Mouse (Mus musculus): ENCODE measurements around the gene Nr0b2. TPM values are rescaled to one million over a fixed set of nuclear protein-coding genes. Genes with fewer than 3 reads are reported as not detected.
"Not testable (repeated sequence)": the region's sequence is repeated elsewhere in the genome, so short reads cannot be mapped to it uniquely, and the experiment has no call there.

Nr0b2 gene
- 0.15 TPM in 1 of 2 replicates, not detected in the other for polyA plus RNA-seq (2015; fragmentation: Nextera tagmentation; extraction: Ambion mirVana)

DNA sequence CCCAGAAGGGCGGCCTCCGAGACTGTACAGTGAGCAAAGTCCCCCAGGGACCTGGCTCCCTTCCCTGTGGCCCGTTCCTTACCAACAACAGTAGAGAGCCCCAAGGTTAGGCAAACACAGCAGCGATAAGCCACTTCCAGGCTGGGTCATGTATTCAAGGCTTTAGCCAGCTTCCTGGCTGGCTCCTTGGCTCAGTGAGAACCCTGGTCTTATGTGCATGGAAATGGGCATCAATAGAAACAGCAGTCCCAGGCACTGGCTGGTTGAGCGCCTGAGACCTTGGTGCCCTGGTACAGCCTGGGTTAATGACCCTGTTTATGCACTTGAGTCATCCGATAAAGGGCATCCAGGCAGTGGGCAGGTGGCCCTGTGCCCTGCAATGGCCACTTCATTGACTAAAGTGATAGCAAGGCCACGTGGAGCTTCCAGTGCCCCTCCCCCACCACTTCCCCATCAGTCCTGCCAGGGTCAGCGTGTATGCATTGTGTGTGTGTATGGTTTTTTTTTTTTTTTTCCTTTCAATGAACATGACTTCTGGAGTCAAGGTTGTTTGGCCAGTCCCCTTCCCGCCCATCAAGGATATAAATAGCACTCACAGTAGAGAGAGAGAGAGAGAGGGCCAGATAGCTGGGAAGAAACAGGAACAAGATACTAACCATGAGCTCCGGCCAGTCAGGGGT, at the start of gene Nr0b2:
Gene Nr0b2 (plus strand): TSS at position 609 of the 680 bp plus-strand sequence.
- no peak within 1 kb of the TSS for H3K4me2 ChIP-seq
- H3K9me3 ChIP-seq, result no peaks in the 10 kb centered on the region
- no peaks in the 10 kb centered on the region; the same call in 1 of the 2 replicates for H3K27me3 ChIP-seq (replicated peaks)
- H3K9ac ChIP-seq, result no peak within 1 kb of the TSS
- ATAC-seq (replicated peaks), result no peak
- no peak within 1 kb of the TSS for H3K27ac ChIP-seq
- no peaks in the 10 kb centered on the region for H3K4me1 ChIP-seq
- WGBS, result 78% methylated on average over 10 of the region's 10 CpGs
- no peaks in the 10 kb centered on the region for H3K36me3 ChIP-seq (replicated peaks)
- H3K4me3 ChIP-seq, result no peak within 1 kb of the TSS

GRCm38 (mm10) chr4:133504300-133504699, 48.9 kb upstream of the Nr0b2 start:
- WGBS, result 53% methylated on average over 5 of the region's 5 CpGs
- Histone ChIP-seq H3K27me3 (replicated peaks) (peaks cover 34% of the 10 kb centered on the region), H3K4me3 (no peak overlapping the region), H3K36me3 (replicated peaks) (no peaks in the 10 kb centered on the region), H3K27ac (no peak overlapping the region), H3K9me3 (no peaks in the 10 kb centered on the region), H3K9ac (no peak overlapping the region), H3K4me1 (no peaks in the 10 kb centered on the region), H3K4me2 (no peak overlapping the region)
- no peak for ATAC-seq (replicated peaks)

- peaks cover 27% of the 10 kb centered on the region for H3K27me3 ChIP-seq (replicated peaks)
- H3K4me1 ChIP-seq, result no peaks in the 10 kb centered on the region
- no peak overlapping the region for H3K9ac ChIP-seq
- no peaks in the 10 kb centered on the region for H3K36me3 ChIP-seq (replicated peaks)
- ATAC-seq (replicated peaks), result no peak
- no peak overlapping the region for H3K4me2 ChIP-seq
- no peak overlapping the region for H3K27ac ChIP-seq
- no peak overlapping the region for H3K4me3 ChIP-seq
- H3K9me3 ChIP-seq, result no peaks in the 10 kb centered on the region
- 65% methylated on average over 9 of the region's 9 CpGs for WGBS
These were observed 48.3 kb upstream of the Nr0b2 start for GRCm38 (mm10) chr4:133504755-133505485.

DNA sequence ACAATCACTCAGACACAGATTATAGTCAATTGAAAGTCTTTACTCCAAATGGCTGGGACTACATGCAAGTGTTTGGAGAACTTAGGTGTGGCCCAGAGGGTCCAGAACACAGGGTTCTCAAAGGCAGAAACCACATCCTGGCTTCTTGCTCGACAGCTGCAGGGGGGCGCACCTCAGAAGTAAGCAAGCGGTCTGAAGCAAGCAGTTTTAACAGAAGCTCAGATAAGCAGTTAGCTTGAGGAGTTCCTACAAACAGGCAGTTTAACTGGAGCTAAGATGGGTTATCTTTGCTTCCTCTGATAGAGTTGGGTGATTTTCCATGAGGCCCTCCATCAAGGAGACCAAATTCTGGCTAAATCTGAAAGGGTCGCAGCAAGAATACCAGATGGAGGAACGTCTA, 46.6 kb upstream of the Nr0b2 start:
- Histone ChIP-seq H3K4me3 (no peak overlapping the region), H3K4me1 (no peaks in the 10 kb centered on the region), H3K27me3 (replicated peaks) (peaks cover 11% of the 10 kb centered on the region; the same call in 1 of the 2 replicates), H3K27ac (no peak overlapping the region), H3K9ac (no peak overlapping the region), H3K36me3 (replicated peaks) (no peaks in the 10 kb centered on the region), H3K9me3 (no peaks in the 10 kb centered on the region), H3K4me2 (no peak overlapping the region)
- no peak for ATAC-seq (replicated peaks)
- WGBS, result 80% methylated on average over 5 of the region's 5 CpGs

GRCm38 (mm10) chr4:133508990-133509389, 44.2 kb upstream of the Nr0b2 start:
- H3K4me1 ChIP-seq, result no peaks in the 10 kb centered on the region
- H3K4me2 ChIP-seq, result no peak overlapping the region
- WGBS, result 84% methylated on average over 7 of the region's 7 CpGs
- no peaks in the 10 kb centered on the region for H3K9me3 ChIP-seq
- ATAC-seq (replicated peaks), result no peak
- no peak overlapping the region for H3K4me3 ChIP-seq
- H3K27ac ChIP-seq, result no peak overlapping the region
- H3K9ac ChIP-seq, result no peak overlapping the region
- H3K36me3 ChIP-seq (replicated peaks), result no peaks in the 10 kb centered on the region
- 0 out of 2 replicates have a peak, but pooled peaks cover 2% of the 10 kb centered on the region for H3K27me3 ChIP-seq (replicated peaks)

DNA sequence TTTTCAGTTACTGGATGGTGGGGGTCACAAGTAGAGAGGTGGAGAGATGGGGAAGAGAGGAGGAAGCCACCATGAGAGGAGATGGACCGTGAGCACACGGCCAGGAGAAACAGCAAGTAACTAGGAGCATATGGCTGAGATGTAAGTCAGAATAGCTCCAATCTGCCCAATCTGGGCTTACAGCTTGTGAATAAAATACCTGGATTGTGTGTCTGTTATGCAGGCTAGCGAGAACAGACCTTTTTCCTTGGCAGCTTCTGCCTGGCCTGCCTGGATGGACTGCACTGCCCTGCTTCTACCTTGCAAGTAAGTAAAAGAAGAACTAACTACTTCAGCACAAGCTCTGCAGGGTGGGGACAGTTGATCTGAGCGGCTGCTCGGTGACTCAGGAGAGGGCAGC, 42.1 kb upstream of the Nr0b2 start:
- no peak overlapping the region for H3K4me3 ChIP-seq
- no peaks in the 10 kb centered on the region for H3K9me3 ChIP-seq
- no peaks in the 10 kb centered on the region for H3K36me3 ChIP-seq (replicated peaks)
- no peak overlapping the region for H3K4me2 ChIP-seq
- no peaks in the 10 kb centered on the region for H3K4me1 ChIP-seq
- ATAC-seq (replicated peaks), result no peak
- 80% methylated on average over 5 of the region's 5 CpGs for WGBS
- H3K27me3 ChIP-seq (replicated peaks), result peaks cover 2% of the 10 kb centered on the region; the same call in 1 of the 2 replicates
- no peak overlapping the region for H3K27ac ChIP-seq
- H3K9ac ChIP-seq, result no peak overlapping the region

- 62% methylated on average over 5 of the region's 5 CpGs for WGBS
- ATAC-seq (replicated peaks), result not testable (repeated sequence)
These were observed 40.7 kb upstream of the Nr0b2 start for GRCm38 (mm10) chr4:133512511-133512910.

GRCm38 (mm10) chr4:133512972-133513371, 40.2 kb upstream of the Nr0b2 start:
- H3K4me2 ChIP-seq, result no peak overlapping the region
- H3K4me1 ChIP-seq, result no peaks in the 10 kb centered on the region
- WGBS, result 7% methylated on average over 8 of the region's 8 CpGs
- no peaks in the 10 kb centered on the region for H3K9me3 ChIP-seq
- no peak overlapping the region for H3K9ac ChIP-seq
- H3K36me3 ChIP-seq (replicated peaks), result no peaks in the 10 kb centered on the region
- H3K27ac ChIP-seq, result no peak overlapping the region
- no peak overlapping the region for H3K4me3 ChIP-seq
- H3K27me3 ChIP-seq (replicated peaks), result peaks cover 11% of the 10 kb centered on the region
- ATAC-seq (replicated peaks), result no peak

More at GRCm38 (mm10) chr4:133512511-133512910, 40.7 kb upstream of the Nr0b2 start:
- not testable (repeated sequence) for H3K4me1 ChIP-seq; H3K36me3 ChIP-seq (replicated peaks); H3K9me3 ChIP-seq; H3K27ac ChIP-seq; H3K4me3 ChIP-seq; H3K27me3 ChIP-seq (replicated peaks); H3K4me2 ChIP-seq; H3K9ac ChIP-seq

DNA sequence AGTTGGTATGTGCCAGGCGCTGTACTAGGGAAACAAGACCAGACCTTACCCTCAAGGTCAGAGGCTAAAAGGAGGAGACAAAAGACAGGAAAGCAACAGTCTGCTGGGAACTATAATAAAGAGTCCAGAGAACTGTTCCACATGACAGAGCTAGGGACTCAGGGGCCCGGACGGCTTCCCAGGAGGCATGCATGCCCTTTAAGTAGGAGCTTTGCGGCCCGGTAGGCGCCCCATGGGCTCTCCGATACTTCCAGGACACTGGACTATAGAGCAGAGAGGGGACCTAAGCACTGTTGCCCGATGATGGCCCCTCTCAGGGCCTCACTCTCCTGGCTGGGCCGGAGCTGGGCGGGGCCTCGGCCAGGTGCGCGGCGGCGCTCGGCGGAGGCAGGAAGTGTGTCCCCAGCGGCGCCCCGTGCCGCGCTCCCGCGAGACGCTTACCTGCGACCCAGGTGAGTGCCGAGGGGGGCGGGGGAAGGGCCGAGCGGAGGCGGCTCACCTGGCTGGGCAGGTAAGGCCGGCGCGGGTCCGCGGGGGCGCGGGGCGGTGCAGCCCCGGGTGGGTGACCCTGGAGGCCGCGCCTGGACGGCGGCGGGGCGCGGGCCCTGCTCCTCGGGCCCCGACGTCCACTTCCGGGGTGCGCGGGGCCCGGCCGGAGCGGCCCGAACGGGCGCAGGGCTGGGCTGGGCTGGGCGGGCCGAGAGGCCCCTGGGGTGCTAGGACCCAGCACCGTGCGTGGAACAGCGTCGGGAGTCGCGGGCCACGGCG, 34.4 kb upstream of the Nr0b2 start, which contains the start of gene Kdf1:
Gene Kdf1 (plus strand): TSS at position 363 of the 768 bp plus-strand sequence.
- Histone ChIP-seq H3K9me3 (no peaks in the 10 kb centered on the region), H3K36me3 (replicated peaks) (no peaks in the 10 kb centered on the region), H3K27me3 (replicated peaks) (peaks cover 42% of the 10 kb centered on the region), H3K27ac (no peak within 1 kb of the TSS), H3K4me3 (peak within 1 kb of the TSS; percentile 27), H3K4me2 (peak within 1 kb of the TSS; percentile 33), H3K9ac (no peak within 1 kb of the TSS), H3K4me1 (peaks cover 8% of the 10 kb centered on the region; the same call in 1 of the 2 replicates)
- ATAC-seq (replicated peaks), result no peak
- WGBS, result 4% methylated on average over 54 of the region's 69 CpGs

- H3K9me3 ChIP-seq, result no peaks in the 10 kb centered on the region
- H3K27ac ChIP-seq, result no peak overlapping the region
- no peak for ATAC-seq (replicated peaks)
- peak overlapping the region; percentile 27 for H3K4me3 ChIP-seq
- 5% methylated on average over 25 of the region's 25 CpGs for WGBS
- peaks cover 42% of the 10 kb centered on the region for H3K27me3 ChIP-seq (replicated peaks)
- H3K9ac ChIP-seq, result no peak overlapping the region
- peak overlapping the region; percentile 33 for H3K4me2 ChIP-seq
- peaks cover 8% of the 10 kb centered on the region; the same call in 1 of the 2 replicates for H3K4me1 ChIP-seq
- H3K36me3 ChIP-seq (replicated peaks), result no peaks in the 10 kb centered on the region
These were observed 33.9 kb upstream of the Nr0b2 start for GRCm38 (mm10) chr4:133519369-133519665.

DNA sequence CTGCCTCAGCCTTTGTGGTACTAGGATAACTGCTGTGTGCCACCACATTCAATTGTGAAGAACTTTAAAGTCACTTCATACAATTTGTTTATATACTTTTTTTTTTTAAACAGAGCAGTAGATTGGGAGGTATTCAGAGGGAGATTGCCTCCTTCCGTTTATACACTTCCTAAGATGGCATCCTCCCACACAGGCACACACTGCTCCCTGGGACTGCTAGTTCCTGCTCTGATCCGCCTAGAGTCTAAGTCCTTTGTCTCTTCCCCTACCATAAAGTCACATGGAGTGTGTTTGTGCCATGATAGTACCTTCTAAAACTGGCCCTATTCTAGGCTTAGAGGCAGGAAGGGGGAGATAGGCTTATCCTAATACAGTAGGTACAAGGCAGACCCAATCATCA, 31.7 kb upstream of the Nr0b2 start:
- Histone ChIP-seq H3K4me3 (no peak overlapping the region), H3K27ac (no peak overlapping the region), H3K9ac (no peak overlapping the region), H3K9me3 (no peaks in the 10 kb centered on the region), H3K27me3 (replicated peaks) (peaks cover 42% of the 10 kb centered on the region), H3K4me2 (no peak overlapping the region), H3K36me3 (replicated peaks) (no peaks in the 10 kb centered on the region), H3K4me1 (peaks cover 8% of the 10 kb centered on the region; the same call in 1 of the 2 replicates)
- WGBS, result 72% methylated on average over 2 of the region's 2 CpGs
- ATAC-seq (replicated peaks), result no peak

DNA sequence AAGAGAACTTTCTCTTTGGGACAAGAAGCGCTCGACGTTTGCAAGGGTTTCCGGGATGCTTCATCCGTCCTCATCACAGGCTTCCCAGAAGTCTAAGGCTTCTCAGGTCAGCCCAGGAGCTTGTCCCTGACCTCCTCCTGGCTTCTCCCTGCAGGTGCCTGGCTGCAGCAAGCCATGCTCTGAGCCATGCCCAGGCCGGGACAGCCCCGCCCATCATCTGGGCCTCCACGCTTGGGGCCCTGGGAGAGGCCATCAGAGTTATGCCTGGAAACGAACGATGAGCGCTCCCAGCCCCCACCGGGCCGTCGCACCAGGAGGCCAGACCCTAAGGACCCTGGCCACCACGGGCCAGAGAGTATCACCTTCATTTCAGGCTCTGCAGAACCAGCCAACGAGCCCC, 25.4 kb upstream of the Nr0b2 start:
- no peak overlapping the region for H3K27ac ChIP-seq
- no peak overlapping the region for H3K9ac ChIP-seq
- no peaks in the 10 kb centered on the region for H3K4me1 ChIP-seq
- no peak for ATAC-seq (replicated peaks)
- WGBS, result 76% methylated on average over 16 of the region's 16 CpGs
- no peaks in the 10 kb centered on the region for H3K9me3 ChIP-seq
- no peak overlapping the region for H3K4me2 ChIP-seq
- H3K27me3 ChIP-seq (replicated peaks), result no peaks in the 10 kb centered on the region
- no peak overlapping the region for H3K4me3 ChIP-seq
- H3K36me3 ChIP-seq (replicated peaks), result peaks cover 20% of the 10 kb centered on the region
